Mouse (Mus musculus): ENCODE measurements around the gene Adgrg3.

DNA sequence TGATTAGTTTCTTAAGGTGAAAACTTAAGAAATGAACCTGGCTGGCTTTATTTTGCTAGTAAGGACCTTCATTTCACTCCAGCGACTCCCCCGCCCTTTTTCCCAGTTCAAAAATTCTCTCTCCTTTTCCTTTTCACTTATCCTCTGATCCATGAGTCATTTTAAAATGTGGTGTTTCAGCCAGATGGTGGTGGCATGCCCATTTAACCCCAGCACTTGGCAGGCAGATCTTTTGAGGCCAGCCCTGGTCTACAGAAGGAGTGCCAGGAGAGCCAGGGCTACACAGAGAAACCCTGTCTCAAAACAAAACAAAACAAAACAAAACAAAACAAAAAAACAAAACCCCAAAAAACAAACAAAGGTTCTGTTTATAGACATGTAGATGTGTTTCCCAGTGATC, 47.0 kb downstream of the Adgrg3 start:
- TF ChIP-seq CTCF (IDR thresholded peaks at IDR 0.05; ENCODE audit: control insufficient read depth, insufficient read depth, insufficient read length) (no peak), USF1 (IDR thresholded peaks at IDR 0.05; ENCODE audit: low read depth) (no peak), CEBPB (IDR thresholded peaks at IDR 0.05; ENCODE audit: low read depth) (no peak), MAX (IDR thresholded peaks at IDR 0.05) (no peak)
